Mouse (Mus musculus): ENCODE measurements around the gene Sorl1. TPM values are rescaled to one million over a fixed set of nuclear protein-coding genes. Genes with fewer than 3 reads are reported as not detected.

The Sorl1 gene
- polyA plus RNA-seq, 1 experiment: 69.7 TPM

- DNase-seq (ENCODE audit: low read depth in 1 of 2, low spot score in 2 of 2): peak; percentile 36 to 50
- Histone ChIP-seq H3K27ac (ENCODE audit: insufficient read depth, low read length) (peak overlapping the region; percentile 85), H3K27me3 (ENCODE audit: control insufficient read depth, insufficient read depth, low read length) (no peaks in the 10 kb centered on the region), H3K4me1 (ENCODE audit: control insufficient read depth, insufficient read depth, insufficient read length) (peaks cover 31% of the 10 kb centered on the region; the same call in 1 of the 2 replicates), H3K36me3 (ENCODE audit: control insufficient read depth, insufficient read depth, low read length) (peaks cover 23% of the 10 kb centered on the region), H3K4me3 (ENCODE audit: extremely low read depth, insufficient read depth, insufficient read length) (no peak overlapping the region)
- WGBS: 25% methylated on average over 4 of the region's 4 CpGs
- no peak for TF ChIP-seq POLR2A (IDR thresholded peaks at IDR 0.05; ENCODE audit: low read depth, low read length)
- no peak for TF ChIP-seq CTCF (IDR thresholded peaks at IDR 0.05; ENCODE audit: extremely low read depth, insufficient read depth, insufficient read length, insufficient replicate concordance)
Measured at GRCm38 (mm10) chr9:42083661-42084067, 40.4 kb downstream of the Sorl1 start.

GRCm38 (mm10) chr9:42081681-42082530 lies 42.2 kb downstream of the Sorl1 start:
- WGBS: 85% methylated on average over 29 of the region's 29 CpGs
- Histone ChIP-seq H3K36me3 (ENCODE audit: control insufficient read depth, insufficient read depth, low read length) (peaks cover 25% of the 10 kb centered on the region), H3K4me1 (ENCODE audit: control insufficient read depth, insufficient read depth, insufficient read length) (peaks cover 31% of the 10 kb centered on the region; the same call in 1 of the 2 replicates), H3K27me3 (ENCODE audit: control insufficient read depth, insufficient read depth, low read length) (no peaks in the 10 kb centered on the region), H3K4me3 (ENCODE audit: extremely low read depth, insufficient read depth, insufficient read length) (no peak overlapping the region), H3K27ac (ENCODE audit: insufficient read depth, low read length) (no peak overlapping the region)
- DNase-seq (ENCODE audit: low read depth in 1 of 2, low spot score in 2 of 2): no peak
- TF ChIP-seq POLR2A (IDR thresholded peaks at IDR 0.05; ENCODE audit: low read depth, low read length): no peak
- TF ChIP-seq CTCF (IDR thresholded peaks at IDR 0.05; ENCODE audit: extremely low read depth, insufficient read depth, insufficient read length, insufficient replicate concordance): no peak

GRCm38 (mm10) chr9:42080671-42081070 lies 43.4 kb downstream of the Sorl1 start:
- H3K27ac ChIP-seq (ENCODE audit: insufficient read depth, low read length): no peak overlapping the region
- WGBS: 90% methylated on average over 9 of the region's 9 CpGs
- H3K36me3 ChIP-seq (ENCODE audit: control insufficient read depth, insufficient read depth, low read length): peaks cover 30% of the 10 kb centered on the region
- peaks cover 29% of the 10 kb centered on the region; the same call in 1 of the 2 replicates for H3K4me1 ChIP-seq (ENCODE audit: control insufficient read depth, insufficient read depth, insufficient read length)
- no peak for DNase-seq (ENCODE audit: low read depth in 1 of 2, low spot score in 2 of 2)
- H3K27me3 ChIP-seq (ENCODE audit: control insufficient read depth, insufficient read depth, low read length): no peaks in the 10 kb centered on the region
- TF ChIP-seq CTCF (IDR thresholded peaks at IDR 0.05; ENCODE audit: extremely low read depth, insufficient read depth, insufficient read length, insufficient replicate concordance): no peak
- TF ChIP-seq POLR2A (IDR thresholded peaks at IDR 0.05; ENCODE audit: low read depth, low read length): no peak
- H3K4me3 ChIP-seq (ENCODE audit: extremely low read depth, insufficient read depth, insufficient read length): no peak overlapping the region

GRCm38 (mm10) chr9:42077112-42077845 lies 46.8 kb downstream of the Sorl1 start:
- H3K27ac ChIP-seq (ENCODE audit: insufficient read depth, low read length): no peak overlapping the region
- peaks cover 36% of the 10 kb centered on the region for H3K36me3 ChIP-seq (ENCODE audit: control insufficient read depth, insufficient read depth, low read length)
- no peaks in the 10 kb centered on the region for H3K27me3 ChIP-seq (ENCODE audit: control insufficient read depth, insufficient read depth, low read length)
- peaks cover 5% of the 10 kb centered on the region; the same call in 1 of the 2 replicates for H3K4me1 ChIP-seq (ENCODE audit: control insufficient read depth, insufficient read depth, insufficient read length)
- DNase-seq (ENCODE audit: low read depth in 1 of 2, low spot score in 2 of 2): no peak
- no peak for TF ChIP-seq CTCF (IDR thresholded peaks at IDR 0.05; ENCODE audit: extremely low read depth, insufficient read depth, insufficient read length, insufficient replicate concordance)
- no peak for TF ChIP-seq POLR2A (IDR thresholded peaks at IDR 0.05; ENCODE audit: low read depth, low read length)
- no peak overlapping the region for H3K4me3 ChIP-seq (ENCODE audit: extremely low read depth, insufficient read depth, insufficient read length)
- 85% methylated on average over 16 of the region's 16 CpGs for WGBS

- H3K4me3 ChIP-seq (ENCODE audit: extremely low read depth, insufficient read depth, insufficient read length): no peak overlapping the region
- peaks cover 38% of the 10 kb centered on the region for H3K36me3 ChIP-seq (ENCODE audit: control insufficient read depth, insufficient read depth, low read length)
- no peak overlapping the region for H3K27ac ChIP-seq (ENCODE audit: insufficient read depth, low read length)
- DNase-seq (ENCODE audit: low read depth in 1 of 2, low spot score in 2 of 2): no peak
- no peaks in the 10 kb centered on the region for H3K27me3 ChIP-seq (ENCODE audit: control insufficient read depth, insufficient read depth, low read length)
- WGBS: 82% methylated on average over 10 of the region's 10 CpGs
- TF ChIP-seq CTCF (IDR thresholded peaks at IDR 0.05; ENCODE audit: extremely low read depth, insufficient read depth, insufficient read length, insufficient replicate concordance) (no peak), POLR2A (IDR thresholded peaks at IDR 0.05; ENCODE audit: low read depth, low read length) (no peak)
- no peaks in the 10 kb centered on the region for H3K4me1 ChIP-seq (ENCODE audit: control insufficient read depth, insufficient read depth, insufficient read length)
Measured at GRCm38 (mm10) chr9:42076256-42076849, 47.7 kb downstream of the Sorl1 start.

- no peak overlapping the region for H3K4me3 ChIP-seq (ENCODE audit: extremely low read depth, insufficient read depth, insufficient read length)
- TF ChIP-seq POLR2A (IDR thresholded peaks at IDR 0.05; ENCODE audit: low read depth, low read length) (no peak), CTCF (IDR thresholded peaks at IDR 0.05; ENCODE audit: extremely low read depth, insufficient read depth, insufficient read length, insufficient replicate concordance) (no peak)
- no peaks in the 10 kb centered on the region for H3K27me3 ChIP-seq (ENCODE audit: control insufficient read depth, insufficient read depth, low read length)
- WGBS: 84% methylated on average over 2 of the region's 2 CpGs
- no peaks in the 10 kb centered on the region for H3K4me1 ChIP-seq (ENCODE audit: control insufficient read depth, insufficient read depth, insufficient read length)
- no peak overlapping the region for H3K27ac ChIP-seq (ENCODE audit: insufficient read depth, low read length)
- no peak for DNase-seq (ENCODE audit: low read depth in 1 of 2, low spot score in 2 of 2)
- H3K36me3 ChIP-seq (ENCODE audit: control insufficient read depth, insufficient read depth, low read length): peaks cover 41% of the 10 kb centered on the region
Measured at GRCm38 (mm10) chr9:42075241-42075640, 48.9 kb downstream of the Sorl1 start.

Data from spleen, adult 2 months (tissue).